Mouse (Mus musculus): Measurements from ENCODE around the gene Derl2. TPM values are rescaled to one million over a fixed set of nuclear protein-coding genes. Genes with fewer than 3 reads are reported as not detected.
A peak's percentile ranks its signal among the peaks of the same experiment; 100 is the strongest.

Gene Derl2
- total RNA-seq (2021): 10 to 100 TPM; 21.4 to 29.0 TPM

- DNase-seq: peak; percentile 99
- intact Hi-C loops (cut with DNase I): loop anchor here (2.0 kb wide), 1 partner anchor 15 kb away; the partner anchor contains the start of gene Dhx33
Observed at GRCm38 (mm10) chr11:71019201-71020068, at the start of gene Derl2, which contains the start of gene Mis12. Derl2 (minus strand) TSS chr11:71019841. Mis12 (plus strand) TSS chr11:71019611.

- intact Hi-C loops (cut with DNase I): loop anchor here (5.0 kb wide), 1 partner anchor 70 kb away; the partner anchor contains the start of gene C1qbp
- peak; percentile 16 to 29 for DNase-seq
Observed at GRCm38 (mm10) chr11:71052554-71052953, 32.9 kb upstream of the Derl2 start.

- intact Hi-C loops (cut with DNase I): no loop called here
- DNase-seq: no peak
Observed at GRCm38 (mm10) chr11:71039526-71040298, 20.1 kb upstream of the Derl2 start.

- intact Hi-C loops (cut with DNase I): no loop called here
- peak; percentile 30 to 32 for DNase-seq
Observed at GRCm38 (mm10) chr11:71033163-71033761, 13.6 kb upstream of the Derl2 start, which contains the start of gene 6330403K07Rik. 6330403K07Rik (minus strand) TSS chr11:71033513.

- peak in 1 of 2 experiments; percentile 4 for DNase-seq
- intact Hi-C loops (cut with DNase I): no loop called here
Observed at GRCm38 (mm10) chr11:71032491-71033162, 13.0 kb upstream of the Derl2 start.

GRCm38 (mm10) chr11:71032070-71032469 is 12.4 kb upstream of the Derl2 start:
- no peak for DNase-seq
- intact Hi-C loops (cut with DNase I): no loop called here

GRCm38 (mm10) chr11:71029403-71030118 is 9.9 kb upstream of the Derl2 start:
- intact Hi-C loops (cut with DNase I): no loop called here
- no peak for DNase-seq

- intact Hi-C loops (cut with DNase I): no loop called here
Observed at GRCm38 (mm10) chr11:71028280-71028679, 8.6 kb upstream of the Derl2 start.

GRCm38 (mm10) chr11:71018416-71019200 is 1.0 kb downstream of the Derl2 start:
- intact Hi-C loops (cut with DNase I): loop anchor here (2.0 kb wide), 1 partner anchor 14 kb away; the partner anchor contains the start of gene Dhx33
- no peak for DNase-seq

More at GRCm38 (mm10) chr11:71028280-71028679, 8.6 kb upstream of the Derl2 start:
- DNase-seq: no peak

GRCm38 (mm10) chr11:71017051-71017450 is 2.6 kb downstream of the Derl2 start:
- DNase-seq: no peak
- intact Hi-C loops (cut with DNase I): no loop called here

- intact Hi-C loops (cut with DNase I): no loop called here
- no peak for DNase-seq
Observed at GRCm38 (mm10) chr11:71012743-71013142, 6.9 kb downstream of the Derl2 start.

- intact Hi-C loops (cut with DNase I): no loop called here
- peak; percentile 41 to 45 for DNase-seq
Observed at GRCm38 (mm10) chr11:71008321-71008720, 11.3 kb downstream of the Derl2 start.

GRCm38 (mm10) chr11:71007831-71008230 is 11.8 kb downstream of the Derl2 start:
- DNase-seq: no peak
- intact Hi-C loops (cut with DNase I): no loop called here

GRCm38 (mm10) chr11:71007026-71007425 is 12.6 kb downstream of the Derl2 start:
- intact Hi-C loops (cut with DNase I): no loop called here

GRCm38 (mm10) chr11:71005046-71005445 is 14.6 kb downstream of the Derl2 start:
- intact Hi-C loops (cut with DNase I): loop anchor here (2.0 kb wide), 1 partner anchor 14 kb away; the partner anchor contains the start of genes Derl2 and Mis12

More at GRCm38 (mm10) chr11:71007026-71007425, 12.6 kb downstream of the Derl2 start:
- no peak for DNase-seq

GRCm38 (mm10) chr11:71004316-71004773 is 15.3 kb downstream of the Derl2 start, which contains the start of gene Dhx33:
Dhx33 (minus strand) TSS chr11:71004437.
- peak; percentile 99 for DNase-seq
- intact Hi-C loops (cut with DNase I): loop anchor here (2.0 kb wide), 1 partner anchor 14 kb away; the partner anchor contains the start of genes Derl2 and Mis12

More at GRCm38 (mm10) chr11:71005046-71005445, 14.6 kb downstream of the Derl2 start:
- DNase-seq: peak in 1 of 2 experiments; percentile 10

GRCm38 (mm10) chr11:71003611-71004315 is 15.9 kb downstream of the Derl2 start:
- no peak for DNase-seq
- intact Hi-C loops (cut with DNase I): loop anchor here (2.0 kb wide), 1 partner anchor 15 kb away; the partner anchor contains the start of genes Derl2 and Mis12

Data from heart, postnatal 10 days (tissue).